Mouse (Mus musculus) bone marrow macrophage, adult 2 months (primary cell): ENCODE measurements around the gene Fkbp14. TPM values are rescaled to one million over a fixed set of nuclear protein-coding genes. Genes with fewer than 3 reads are reported as not detected.

Experiments used
- H3K27ac ChIP-seq: 2 replicates; pipeline ENCODE4 v1.5.1; 2012; ENCODE audit warnings: low read depth, low read length; ENCODE audit not compliant: insufficient read depth
- H3K4me1 ChIP-seq: 2 replicates; pipeline ENCODE4 v1.6.1; 2012; ENCODE audit warnings: low read length; ENCODE audit not compliant: control insufficient read depth, insufficient read depth
- H3K4me3 ChIP-seq: 2 replicates; pipeline ENCODE4 v1.5.1; 2012; ENCODE audit warnings: mild to moderate bottlenecking, low read length, moderate library complexity; ENCODE audit not compliant: insufficient read depth
- CTCF ChIP-seq: IDR thresholded peaks from 2 replicates; pipeline ENCODE4 v1.5.1; 2012; ENCODE audit warnings: low read depth, mild to moderate bottlenecking, low read length, moderate library complexity
- POLR2A ChIP-seq: IDR thresholded peaks from 2 replicates; pipeline ENCODE4 v1.6.1; 2012; ENCODE audit warnings: mild to moderate bottlenecking, low read depth, low read length, borderline replicate concordance
- polyA plus RNA-seq: library from polyadenylated mRNA; stranded (reverse); fragments of >200 nt; gene quantifications from 2 replicates; pipeline ENCODE4 v1.2.4, GENCODE M21; 2012; ENCODE audit not compliant: missing spikeins, insufficient read depth, insufficient read length

Fkbp14 gene
- polyA plus RNA-seq, 1 experiment: 0.72 TPM

GRCm38 (mm10) chr6:54553632-54554031, 43.5 kb downstream of the Fkbp14 start:
- Histone ChIP-seq H3K4me1 (no peaks in the 10 kb centered on the region), H3K4me3 (no peak overlapping the region), H3K27ac (no peak overlapping the region)
- TF ChIP-seq CTCF (no peak), POLR2A (no peak)

DNA sequence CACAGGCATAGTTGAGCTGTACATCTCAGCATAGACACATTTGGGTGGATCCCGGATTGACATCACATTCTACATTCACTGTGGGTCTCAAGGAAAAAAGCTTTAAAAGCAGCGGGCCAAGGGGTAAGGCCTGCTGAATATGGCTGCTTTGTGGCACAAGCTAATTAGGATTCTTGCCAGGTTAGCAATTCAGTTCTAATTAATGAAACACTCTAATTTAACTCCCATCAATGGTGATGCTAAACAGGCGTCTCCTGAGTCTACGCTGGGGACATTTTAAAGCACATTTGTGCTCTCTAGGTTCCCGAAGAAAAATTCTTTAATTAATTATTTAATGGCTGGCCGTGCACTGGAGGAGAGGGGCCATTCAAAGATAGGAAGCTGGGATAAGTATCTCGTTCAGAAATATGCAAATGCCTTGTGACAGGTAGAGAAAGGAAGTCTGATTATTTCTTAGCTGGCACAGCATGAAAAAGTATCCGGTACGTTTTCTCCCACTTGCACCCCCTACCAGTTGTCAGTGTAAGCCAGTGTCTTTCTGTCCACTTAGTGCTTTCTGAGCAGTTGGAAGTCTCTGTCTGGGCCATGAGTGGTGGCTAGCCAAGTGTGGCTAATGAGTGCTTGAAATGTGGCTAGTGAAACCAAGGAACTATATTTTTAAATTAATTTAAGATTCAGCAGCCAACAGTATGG, 44.2 kb downstream of the Fkbp14 start:
- Histone ChIP-seq H3K4me3 (no peak overlapping the region), H3K27ac (no peak overlapping the region), H3K4me1 (no peaks in the 10 kb centered on the region)
- TF ChIP-seq CTCF (no peak), POLR2A (no peak)

DNA sequence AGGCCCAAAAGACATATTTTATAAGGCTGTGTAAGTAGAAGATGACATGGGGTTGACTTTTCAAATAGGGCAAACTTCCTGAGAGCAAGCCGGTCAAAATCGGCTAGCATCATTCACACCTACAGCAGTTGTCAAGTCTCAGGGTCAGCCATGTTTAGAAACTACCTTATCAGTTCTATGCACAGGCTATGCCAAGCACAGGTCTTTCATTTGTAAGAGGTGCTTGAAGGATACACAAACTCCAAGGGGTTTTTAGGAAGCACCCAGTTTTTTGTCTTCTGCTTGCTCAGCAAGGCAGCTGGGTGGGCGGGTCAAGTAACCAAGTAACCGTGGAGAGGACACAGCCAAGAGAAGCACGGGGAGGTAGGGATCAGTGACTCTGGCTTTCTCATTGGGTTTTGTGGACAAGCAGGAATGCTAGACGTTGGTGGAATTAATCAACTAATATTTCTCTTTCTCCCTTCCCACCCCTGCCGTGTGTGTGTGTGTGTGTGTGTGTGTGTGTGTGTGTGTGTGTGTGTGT, 46.2 kb downstream of the Fkbp14 start:
- Histone ChIP-seq H3K4me1 (no peaks in the 10 kb centered on the region), H3K27ac (no peak overlapping the region), H3K4me3 (no peak overlapping the region)
- TF ChIP-seq CTCF (no peak), POLR2A (no peak)

DNA sequence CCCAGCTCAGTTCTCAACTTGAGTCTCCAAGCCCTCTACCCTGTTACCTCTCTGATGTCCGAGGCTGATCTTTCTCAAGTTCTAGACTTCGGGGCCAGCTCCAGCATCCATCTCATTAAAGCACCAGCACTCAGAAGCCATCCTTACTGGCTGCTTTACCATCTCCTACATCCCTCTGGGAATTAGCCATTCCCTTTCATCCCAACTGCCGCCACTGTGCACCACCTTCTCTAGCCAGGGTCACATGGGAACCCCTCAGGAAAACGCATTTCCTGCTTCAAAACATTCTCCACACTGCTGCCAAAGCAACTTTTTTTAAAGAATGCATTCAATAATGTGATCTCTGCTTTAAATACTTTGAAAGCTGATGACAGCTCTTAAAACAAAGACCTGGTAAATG, 47.8 kb downstream of the Fkbp14 start:
- H3K4me3 ChIP-seq: no peak overlapping the region
- TF ChIP-seq POLR2A (no peak), CTCF (no peak)
- no peaks in the 10 kb centered on the region for H3K4me1 ChIP-seq
- H3K27ac ChIP-seq: no peak overlapping the region

GRCm38 (mm10) chr6:54548314-54549019, 48.6 kb downstream of the Fkbp14 start:
- Histone ChIP-seq H3K27ac (no peak overlapping the region), H3K4me1 (no peaks in the 10 kb centered on the region), H3K4me3 (no peak overlapping the region)
- no peak for TF ChIP-seq CTCF
- TF ChIP-seq POLR2A: no peak

DNA sequence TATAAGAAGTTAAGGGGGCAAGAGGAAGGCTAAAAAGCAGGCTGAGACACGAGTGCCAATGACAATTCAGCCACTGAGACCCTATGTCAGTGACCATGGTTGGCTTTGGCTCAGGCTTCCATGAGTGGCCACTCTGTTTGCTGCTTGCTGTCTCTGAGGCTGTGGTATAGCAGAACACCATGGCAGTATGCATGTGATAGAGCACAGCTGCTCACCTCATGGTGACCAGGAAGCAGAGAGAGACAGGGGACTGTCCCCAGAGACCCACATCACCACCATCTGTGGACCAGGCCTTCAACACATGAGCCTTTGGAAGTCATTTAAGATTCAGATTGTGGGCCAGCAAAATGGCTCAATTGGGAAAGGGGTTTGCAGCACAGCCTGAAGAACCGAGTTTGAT, 53.5 kb downstream of the Fkbp14 start:
- Histone ChIP-seq H3K4me3 (no peak overlapping the region), H3K4me1 (no peaks in the 10 kb centered on the region), H3K27ac (no peak overlapping the region)
- no peak for TF ChIP-seq POLR2A
- TF ChIP-seq CTCF: no peak

DNA sequence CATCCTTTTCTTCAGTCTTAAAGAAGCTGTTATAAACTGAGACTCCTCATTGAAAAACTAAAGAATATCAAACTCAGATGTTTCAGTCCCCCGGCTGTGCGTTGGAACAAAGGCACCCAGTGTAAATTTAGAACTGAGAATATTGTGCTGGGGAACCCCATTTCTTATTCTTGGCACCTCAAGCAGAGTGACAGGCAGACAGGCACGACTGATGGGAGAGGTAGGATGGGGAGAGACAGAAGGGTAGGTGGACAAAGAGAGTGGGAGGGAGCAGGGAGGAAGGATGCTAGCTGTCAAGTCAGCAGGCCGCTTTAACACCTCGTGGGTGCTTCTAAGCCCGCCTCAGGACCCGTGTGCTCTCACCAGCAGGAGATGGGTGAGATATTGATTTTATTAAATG, 54.3 kb downstream of the Fkbp14 start:
- Histone ChIP-seq H3K27ac (no peak overlapping the region), H3K4me1 (no peaks in the 10 kb centered on the region), H3K4me3 (no peak overlapping the region)
- no peak for TF ChIP-seq POLR2A
- no peak for TF ChIP-seq CTCF

DNA sequence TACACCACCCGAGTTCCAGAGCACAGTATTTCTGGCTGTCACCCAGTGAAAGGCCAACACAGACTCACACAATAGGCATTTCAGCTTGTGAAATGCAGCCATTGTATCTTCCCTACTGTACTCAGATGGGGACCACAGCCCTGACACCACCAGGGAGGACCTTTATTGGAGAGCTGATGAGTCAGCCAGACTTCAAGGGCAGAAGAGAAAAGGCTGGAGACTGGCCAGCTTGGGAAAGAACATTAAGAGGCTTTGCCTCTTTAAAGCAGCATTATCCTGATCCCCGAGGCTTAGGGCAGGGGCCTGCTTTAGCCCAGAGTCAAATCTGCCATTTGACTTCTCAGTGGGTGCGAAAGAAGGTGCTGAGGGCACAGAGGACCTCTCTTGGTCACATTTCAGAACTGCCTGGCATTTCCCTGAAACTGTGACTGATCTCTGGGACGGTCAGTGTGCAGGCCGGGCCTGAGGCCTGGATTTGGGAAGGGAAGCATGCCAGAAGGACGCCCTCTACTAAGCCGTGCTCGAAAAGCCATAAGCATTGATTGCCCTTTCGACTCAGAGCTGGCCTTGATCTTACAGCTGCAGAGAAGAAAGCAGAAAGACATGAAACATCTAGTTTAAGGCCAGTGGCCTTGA, 56.7 kb downstream of the Fkbp14 start:
- TF ChIP-seq POLR2A: no peak
- no peak for TF ChIP-seq CTCF
- Histone ChIP-seq H3K4me3 (no peak overlapping the region), H3K27ac (no peak overlapping the region), H3K4me1 (no peaks in the 10 kb centered on the region)

DNA sequence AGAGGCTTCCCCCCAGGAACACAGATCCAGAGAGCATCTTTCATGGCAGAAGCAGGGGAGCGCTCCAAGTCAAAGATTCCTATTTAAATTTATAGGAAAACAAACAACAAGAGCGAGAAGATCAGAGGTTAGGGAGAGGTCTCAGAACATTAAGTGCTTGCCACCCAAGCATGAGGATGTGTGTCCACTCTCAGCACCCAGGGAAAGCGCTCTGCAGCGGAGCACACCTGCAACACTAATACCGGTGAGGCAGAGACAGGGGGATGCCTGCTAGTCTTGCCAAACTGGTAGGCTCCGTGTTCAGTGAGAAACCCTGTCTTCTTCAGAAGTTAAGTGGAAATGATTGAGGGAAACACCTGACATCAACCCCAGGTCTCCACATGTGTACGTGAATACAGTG, 57.7 kb downstream of the Fkbp14 start:
- H3K4me3 ChIP-seq: no peak overlapping the region
- no peaks in the 10 kb centered on the region for H3K4me1 ChIP-seq
- no peak for TF ChIP-seq CTCF
- TF ChIP-seq POLR2A: no peak
- H3K27ac ChIP-seq: no peak overlapping the region

DNA sequence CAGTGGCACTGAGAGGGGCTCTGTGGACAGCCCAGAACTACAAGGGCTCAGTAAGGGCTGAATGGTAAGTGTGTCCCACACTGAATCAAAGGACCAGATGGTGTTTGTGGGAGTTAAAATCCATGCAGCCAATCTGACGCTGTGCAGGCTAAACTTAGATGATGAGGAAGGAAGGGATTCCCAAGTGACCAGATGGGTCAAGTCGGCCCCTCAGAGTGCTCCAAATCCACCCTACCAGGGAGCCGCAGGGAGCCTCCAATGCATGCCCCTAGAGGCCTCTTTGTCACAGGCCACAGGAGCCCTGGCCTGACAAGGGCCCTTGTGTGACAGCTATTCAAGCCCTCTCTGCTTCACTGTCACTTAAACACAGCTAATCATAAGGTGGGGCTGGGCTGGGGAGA, 58.3 kb downstream of the Fkbp14 start:
- TF ChIP-seq CTCF (no peak), POLR2A (no peak)
- Histone ChIP-seq H3K27ac (no peak overlapping the region), H3K4me3 (no peak overlapping the region), H3K4me1 (no peaks in the 10 kb centered on the region)
